Mouse (Mus musculus): ENCODE results near the gene Nrxn1. TPM values are rescaled to one million over a fixed set of nuclear protein-coding genes. Genes with fewer than 3 reads are reported as not detected.
"Not testable (repeated sequence)": the region's sequence is repeated elsewhere in the genome, so short reads cannot be mapped to it uniquely, and the experiment has no call there.

Gene Nrxn1
- total RNA-seq, 2 experiments from 2014 or later, result 1.8 TPM

GRCm38 (mm10) chr17:90333445-90333844 lies 759.4 kb downstream of the Nrxn1 start:
- no peak for DNase-seq (ENCODE audit: low spot score in 2 of 2)

- DNase-seq (ENCODE audit: low spot score in 2 of 2), result no peak
Measured at GRCm38 (mm10) chr17:90323674-90324073, 769.2 kb downstream of the Nrxn1 start.

GRCm38 (mm10) chr17:90272225-90272624 lies 820.6 kb downstream of the Nrxn1 start:
- DNase-seq (ENCODE audit: low spot score in 2 of 2), result no peak

- no peak for DNase-seq (ENCODE audit: low spot score in 2 of 2)
Measured at GRCm38 (mm10) chr17:90271165-90271564, 821.7 kb downstream of the Nrxn1 start.

- no peak for DNase-seq (ENCODE audit: low spot score in 2 of 2)
Measured at GRCm38 (mm10) chr17:90269143-90269542, 823.7 kb downstream of the Nrxn1 start.

- no peak for DNase-seq (ENCODE audit: low spot score in 2 of 2)
Measured at GRCm38 (mm10) chr17:90253451-90254131, 839.3 kb downstream of the Nrxn1 start.

GRCm38 (mm10) chr17:90252196-90252595 lies 840.7 kb downstream of the Nrxn1 start:
- no peak for DNase-seq (ENCODE audit: low spot score in 2 of 2)

- no peak for DNase-seq (ENCODE audit: low spot score in 2 of 2)
Measured at GRCm38 (mm10) chr17:90247071-90247849, 845.6 kb downstream of the Nrxn1 start.

GRCm38 (mm10) chr17:90244339-90244738 lies 848.5 kb downstream of the Nrxn1 start:
- DNase-seq (ENCODE audit: low spot score in 2 of 2), result no peak

GRCm38 (mm10) chr17:90238964-90239363 lies 853.9 kb downstream of the Nrxn1 start:
- DNase-seq (ENCODE audit: low spot score in 2 of 2), result no peak

- DNase-seq (ENCODE audit: low spot score in 2 of 2), result no peak
Measured at GRCm38 (mm10) chr17:90238517-90238916, 854.4 kb downstream of the Nrxn1 start.

- not testable (repeated sequence) for DNase-seq (ENCODE audit: low spot score in 2 of 2)
Measured at GRCm38 (mm10) chr17:90235674-90236073, 857.2 kb downstream of the Nrxn1 start.

- DNase-seq (ENCODE audit: low spot score in 2 of 2), result no peak
Measured at GRCm38 (mm10) chr17:90234806-90235205, 858.1 kb downstream of the Nrxn1 start.

- no peak for DNase-seq (ENCODE audit: low spot score in 2 of 2)
Measured at GRCm38 (mm10) chr17:90208547-90208946, 884.3 kb downstream of the Nrxn1 start.

GRCm38 (mm10) chr17:90207617-90208016 lies 885.3 kb downstream of the Nrxn1 start:
- DNase-seq (ENCODE audit: low spot score in 2 of 2), result no peak

- no peak for DNase-seq (ENCODE audit: low spot score in 2 of 2)
Measured at GRCm38 (mm10) chr17:90203993-90204392, 888.9 kb downstream of the Nrxn1 start.

GRCm38 (mm10) chr17:90202785-90203184 lies 890.1 kb downstream of the Nrxn1 start:
- DNase-seq (ENCODE audit: low spot score in 2 of 2), result no peak

GRCm38 (mm10) chr17:90196772-90197171 lies 896.1 kb downstream of the Nrxn1 start:
- no peak for DNase-seq (ENCODE audit: low spot score in 2 of 2)

- no peak for DNase-seq (ENCODE audit: low spot score in 2 of 2)
Measured at GRCm38 (mm10) chr17:90141602-90142001, 951.3 kb downstream of the Nrxn1 start.

GRCm38 (mm10) chr17:90130836-90131235 lies 962.0 kb downstream of the Nrxn1 start:
- no peak for DNase-seq (ENCODE audit: low spot score in 2 of 2)

GRCm38 (mm10) chr17:90129183-90129582 lies 963.7 kb downstream of the Nrxn1 start:
- DNase-seq (ENCODE audit: low spot score in 2 of 2), result no peak

GRCm38 (mm10) chr17:90127561-90127960 lies 965.3 kb downstream of the Nrxn1 start:
- no peak for DNase-seq (ENCODE audit: low spot score in 2 of 2)
